In genomic region chr19:41248271-41248670, GRCm38 (mm10) we compare ENCODE assay signal across 14 mouse cellular contexts. TPM values are rescaled to one million over a fixed set of nuclear protein-coding genes. Genes with fewer than 3 reads are reported as not detected.
"Had no signal": no experiment of that assay in that cellular context is flagged by ENCODE, and none has a peak within 500 bp of the region (broad histone marks: within the 10 kb centered on the region; RNA-seq: fewer than 3 reads in every experiment).

No protein-coding gene starts in this region.

- H3K27ac ChIP-seq: kidney, postnatal 0 days; limb, embryonic 15.5 days; liver, embryonic 13.5 days; midbrain, embryonic 10.5 days; neural tube, embryonic 15.5 days had no signal

- H3K9me3 ChIP-seq: limb, embryonic 15.5 days; liver, embryonic 13.5 days; midbrain, embryonic 10.5 days; neural tube, embryonic 15.5 days had no signal

- H3K9ac ChIP-seq: limb, embryonic 15.5 days; liver, embryonic 13.5 days; neural tube, embryonic 15.5 days had no signal

- H3K4me3 ChIP-seq: limb, embryonic 15.5 days; liver, embryonic 13.5 days; midbrain, embryonic 10.5 days; myocyte; neural tube, embryonic 15.5 days had no signal

- H3K4me1 ChIP-seq: liver, embryonic 13.5 days; midbrain, embryonic 10.5 days had no signal

- DNase-seq: layer of hippocampus, adult 9-11 months; layer of hippocampus, postnatal 36 days; liver, embryonic 13.5 days; midbrain, embryonic 14.5 days; right cerebral cortex, adult 18-20 months; right cerebral cortex, postnatal 25 days had no signal

- H3K27me3 ChIP-seq: limb, embryonic 15.5 days; liver, embryonic 13.5 days; neural tube, embryonic 15.5 days had no signal

- H3K4me2 ChIP-seq: limb, embryonic 15.5 days; liver, embryonic 13.5 days; neural tube, embryonic 15.5 days had no signal

RNA-seq across cellular contexts. Expression of gene Tll2, which starts 41.6 kb away (rescaled TPM):
- total RNA-seq: megakaryocyte, adult 5-6 weeks had no signal
- polyA plus RNA-seq: kidney, postnatal 0 days; liver, embryonic 13.5 days; lung, embryonic 16.5 days; myocyte; small intestine, adult 2 months had no signal
